Mouse (Mus musculus) G1E (cell line): ENCODE results near the gene Dolpp1.

Source experiments
- CTCF ChIP-seq: IDR thresholded peaks from 2 replicates; pipeline ENCODE4 v1.5.1; 2012; ENCODE audit warnings: low read depth, low read length, inconsistent platforms, mixed read lengths
- GATA1 ChIP-seq: IDR thresholded peaks from 2 replicates; pipeline ENCODE4 v1.6.1; 2012; ENCODE audit warnings: borderline replicate concordance, low read length, inconsistent platforms, mixed read lengths

GRCm38 (mm10) chr2:30429156-30429555 lies 37.1 kb downstream of the Dolpp1 start:
- TF ChIP-seq CTCF (no peak), GATA1 (no peak)
